Comparison of ENCODE assay signal across 14 mouse cellular contexts in genomic region chr4:137933328-137933727, GRCm38 (mm10). TPM values are rescaled to one million over a fixed set of nuclear protein-coding genes. Genes with fewer than 3 reads are reported as not detected.
DNase-seq lines count a peak whose midpoint lies in the region; ATAC-seq lines count a peak whose summit lies in the region.
"Had no signal": no experiment of that assay in that cellular context is flagged by ENCODE, and none has a peak within 500 bp of the region (broad histone marks: within the 10 kb centered on the region; RNA-seq: fewer than 3 reads in every experiment).

No protein-coding gene starts in this region.

- no peak overlapping the region for H3K9ac ChIP-seq in heart, embryonic 15.5 days
- no peak overlapping the region for H3K9ac ChIP-seq in neural tube, embryonic 13.5 days
- H3K9ac ChIP-seq in neural tube, embryonic 15.5 days (replicated peaks) = no peak overlapping the region
- H3K9ac ChIP-seq in stomach, embryonic 16.5 days (ENCODE audit: low read length) = no peak overlapping the region
- H3K9ac ChIP-seq: liver, embryonic 14.5 days; midbrain, embryonic 12.5 days had no signal

- peak overlapping the region; percentile 5; the same call in 1 of the 2 replicates for H3K27ac ChIP-seq in heart, embryonic 15.5 days
- peak overlapping the region; percentile 62 for H3K27ac ChIP-seq in neural tube, embryonic 13.5 days (replicated peaks)
- H3K27ac ChIP-seq in neural tube, embryonic 15.5 days (replicated peaks) = no peak overlapping the region
- H3K27ac ChIP-seq in stomach, embryonic 16.5 days (ENCODE audit: low read length) = peak overlapping the region; percentile 18; the same call in 1 of the 2 replicates
- H3K27ac ChIP-seq: midbrain, embryonic 12.5 days had no signal

- H3K36me3 ChIP-seq in heart, embryonic 15.5 days = peaks cover 17% of the 10 kb centered on the region; the same call in 1 of the 2 replicates
- H3K36me3 ChIP-seq in neural tube, embryonic 13.5 days = peaks cover 37% of the 10 kb centered on the region
- H3K36me3 ChIP-seq in neural tube, embryonic 15.5 days = peaks cover 31% of the 10 kb centered on the region
- 0 out of 2 replicates have a peak, but pooled peaks cover 9% of the 10 kb centered on the region for H3K36me3 ChIP-seq in stomach, embryonic 16.5 days (ENCODE audit: control insufficient read depth, insufficient read depth, low read length)

- WGBS in heart, embryonic 15.5 days = 31% methylated on average over 5 of the region's 5 CpGs
- 41% methylated on average over 5 of the region's 5 CpGs for WGBS in neural tube, embryonic 13.5 days
- WGBS in neural tube, embryonic 15.5 days = 33% methylated on average over 5 of the region's 5 CpGs
- WGBS in stomach, embryonic 16.5 days = 57% methylated on average over 5 of the region's 5 CpGs

- H3K4me3 ChIP-seq in heart, embryonic 15.5 days = no peak overlapping the region
- H3K4me3 ChIP-seq in neural tube, embryonic 13.5 days = no peak overlapping the region
- no peak overlapping the region for H3K4me3 ChIP-seq in neural tube, embryonic 15.5 days (replicated peaks)
- H3K4me3 ChIP-seq in stomach, embryonic 16.5 days (replicated peaks; ENCODE audit: low read length) = no peak overlapping the region
- H3K4me3 ChIP-seq: midbrain, embryonic 12.5 days had no signal

- no peaks in the 10 kb centered on the region for H3K27me3 ChIP-seq in heart, embryonic 15.5 days
- H3K27me3 ChIP-seq in neural tube, embryonic 13.5 days = no peaks in the 10 kb centered on the region
- no peaks in the 10 kb centered on the region for H3K27me3 ChIP-seq in neural tube, embryonic 15.5 days (replicated peaks)
- H3K27me3 ChIP-seq in stomach, embryonic 16.5 days (ENCODE audit: control insufficient read depth, insufficient read depth, low read length) = no peaks in the 10 kb centered on the region
- H3K27me3 ChIP-seq: midbrain, embryonic 12.5 days had no signal

- no peaks in the 10 kb centered on the region for H3K9me3 ChIP-seq in heart, embryonic 15.5 days (replicated peaks)
- no peaks in the 10 kb centered on the region for H3K9me3 ChIP-seq in neural tube, embryonic 13.5 days
- H3K9me3 ChIP-seq in neural tube, embryonic 15.5 days (replicated peaks) = no peaks in the 10 kb centered on the region
- no peaks in the 10 kb centered on the region for H3K9me3 ChIP-seq in stomach, embryonic 16.5 days (replicated peaks; ENCODE audit: control insufficient read depth, low read length)
- H3K9me3 ChIP-seq: midbrain, embryonic 12.5 days had no signal

- peaks cover 49% of the 10 kb centered on the region for H3K4me1 ChIP-seq in heart, embryonic 15.5 days (replicated peaks)
- H3K4me1 ChIP-seq in neural tube, embryonic 13.5 days (replicated peaks) = peaks cover 35% of the 10 kb centered on the region
- H3K4me1 ChIP-seq in neural tube, embryonic 15.5 days = peaks cover 18% of the 10 kb centered on the region
- H3K4me1 ChIP-seq in stomach, embryonic 16.5 days (ENCODE audit: control insufficient read depth, insufficient read depth, low read length) = peaks cover 46% of the 10 kb centered on the region

- no peak for DNase-seq in heart, adult 8-10 months (ENCODE audit: low spot score)
- DNase-seq in adrenal gland, postnatal 36 days = peak; percentile 81 to 83
- no peak for DNase-seq in kidney, postnatal 4 days
- DNase-seq: cerebellum, adult 8-10 months; kidney, postnatal 10 days; thymus, postnatal 14 days had no signal

- no peak overlapping the region for H3K4me2 ChIP-seq in heart, embryonic 15.5 days
- H3K4me2 ChIP-seq in neural tube, embryonic 13.5 days = no peak overlapping the region
- no peak overlapping the region for H3K4me2 ChIP-seq in neural tube, embryonic 15.5 days
- H3K4me2 ChIP-seq in stomach, embryonic 16.5 days (ENCODE audit: low read depth, low read length) = no peak overlapping the region
- H3K4me2 ChIP-seq: midbrain, embryonic 12.5 days had no signal

- no peak for ATAC-seq in heart, embryonic 15.5 days (replicated peaks; ENCODE audit: insufficient number of reproducible peaks, insufficient read depth, low FRiP score, low read depth)
- no peak for ATAC-seq in neural tube, embryonic 13.5 days (ENCODE audit: low read depth)
- ATAC-seq in neural tube, embryonic 15.5 days (ENCODE audit: low FRiP score) = no peak
- no peak for ATAC-seq in stomach, embryonic 16.5 days (ENCODE audit: insufficient read depth, low FRiP score)
- ATAC-seq: CD4-positive, CD25-positive, alpha-beta regulatory T cell, adult 4 months; inflammation-experienced regulatory T-cells, adult 6 months had no signal

RNA-seq across cellular contexts. Expression of gene Eif4g3, which starts 59.5 kb away (rescaled TPM):
- polyA plus RNA-seq in heart, embryonic 15.5 days (2015; fragmentation: Nextera tagmentation; extraction: Ambion mirVana) = 17.2 and 20.5 TPM in 2 replicates
- total RNA-seq in heart, adult 8-10 months (2022) = 10 to 100 TPM; 36.5 to 42.9 (median 41.0) TPM
- 51.1 TPM in 2 replicates for polyA plus RNA-seq in neural tube, embryonic 13.5 days (2015; fragmentation: Nextera tagmentation; extraction: Ambion mirVana)
- 45.7 and 49.5 TPM in 2 replicates for polyA plus RNA-seq in neural tube, embryonic 15.5 days (2015; fragmentation: Nextera tagmentation; extraction: Ambion mirVana)
- total RNA-seq in adrenal gland, postnatal 36 days (2021) = 100 to 1,000 TPM in 1 of 2 experiments, 10 to 100 TPM in 1; 81.8 to 111 TPM
- 22.6 and 24.8 TPM in 2 replicates for polyA plus RNA-seq in stomach, embryonic 16.5 days (2015; fragmentation: Nextera tagmentation; extraction: Ambion mirVana)

Comparison
In these comparisons a context has a peak if more than half of its experiments do, and no peak if none do; other contexts are left out.
1. DNase-seq: peak in adrenal gland, postnatal 36 days (2 of 2); none in heart, adult 8-10 months (single experiment) and kidney, postnatal 4 days (0 of 2).